Mouse (Mus musculus) limb, embryonic 12.5 days (tissue): Measurements from ENCODE around the gene Gpn1. TPM values are rescaled to one million over a fixed set of nuclear protein-coding genes. Genes with fewer than 3 reads are reported as not detected.

Experiments used
- ATAC-seq: fragments of 200-750 bp; cut with Nextera tagmentation; 2 replicates; pipeline ENCODE4 v1.8.0; 2017; ENCODE audit warnings: low read depth, moderate TSS enrichment; ENCODE audit not compliant: insufficient number of reproducible peaks, insufficient read depth, low FRiP score, low TSS enrichment
- H3K27ac ChIP-seq: fragments of 300-500 bp; sonication (generic); 2 replicates; pipeline ENCODE4 v1.5.1; 2016; ENCODE audit warnings: mild to moderate bottlenecking, moderate library complexity
- H3K27me3 ChIP-seq: fragments of 300-500 bp; sonication (generic); 2 replicates; pipeline ENCODE4 v1.6.1; 2016; ENCODE audit warnings: mild to moderate bottlenecking, moderate library complexity
- H3K36me3 ChIP-seq: fragments of 300-500 bp; sonication (generic); 2 replicates; pipeline ENCODE4 v1.6.1; 2016; ENCODE audit warnings: mild to moderate bottlenecking, moderate library complexity
- H3K4me1 ChIP-seq: fragments of 300-500 bp; sonication (generic); replicated peaks from 2 replicates; pipeline ENCODE4 v1.6.1; 2016
- H3K4me2 ChIP-seq: fragments of 300-500 bp; sonication (generic); 2 replicates; pipeline ENCODE4 v1.6.1; 2016; ENCODE audit warnings: mild to moderate bottlenecking, moderate library complexity
- H3K4me3 ChIP-seq: fragments of 300-500 bp; sonication (generic); replicated peaks from 2 replicates; pipeline ENCODE4 v1.5.1; 2016; ENCODE audit warnings: mild to moderate bottlenecking
- H3K9ac ChIP-seq: fragments of 300-500 bp; sonication (generic); replicated peaks from 2 replicates; pipeline ENCODE4 v1.6.1; 2016; ENCODE audit warnings: mild to moderate bottlenecking, moderate library complexity
- H3K9me3 ChIP-seq: fragments of 300-500 bp; sonication (generic); 2 replicates; pipeline ENCODE4 v1.6.1; 2016; ENCODE audit warnings: mild to moderate bottlenecking, moderate library complexity
- WGBS: fragments of 180-500 bp; shearing (Covaris S2); methylation state at CpG from one replicate; pipeline ENCODE4 v1.1.7; 2016; 5-methylcytosine and 5-hydroxymethylcytosine counted together
- polyA plus RNA-seq: library from polyadenylated mRNA; unstranded; fragments of >200 nt; fragmentation: Nextera tagmentation; extraction: Ambion mirVana; gene quantifications from 2 replicates; pipeline ENCODE4 v1.2.1, GENCODE M21; 2016

The Gpn1 gene
- 81.5 and 81.7 TPM in 2 replicates for polyA plus RNA-seq

GRCm38 (mm10) chr5:31494513-31495297 is at the start of gene Gpn1:
Gene Gpn1 (plus strand): TSS chr5:31494741.
- Histone ChIP-seq H3K36me3 (peaks cover 33% of the 10 kb centered on the region), H3K4me2 (peak within 1 kb of the TSS; percentile 83), H3K27ac (no peak within 1 kb of the TSS), H3K27me3 (no peaks in the 10 kb centered on the region), H3K9me3 (no peaks in the 10 kb centered on the region), H3K9ac (peak within 1 kb of the TSS; percentile 76), H3K4me3 (peak within 1 kb of the TSS; percentile 84), H3K4me1 (peaks cover 8% of the 10 kb centered on the region)
- ATAC-seq: peak; percentile 99
- under 1% methylated on average over 49 of the region's 49 CpGs for WGBS

- peaks cover 14% of the 10 kb centered on the region for H3K4me1 ChIP-seq
- no peaks in the 10 kb centered on the region for H3K36me3 ChIP-seq
- H3K27ac ChIP-seq: no peak overlapping the region
- no peaks in the 10 kb centered on the region for H3K27me3 ChIP-seq
- H3K9ac ChIP-seq: no peak overlapping the region
- 87% methylated on average over 2 of the region's 2 CpGs for WGBS
- no peaks in the 10 kb centered on the region for H3K9me3 ChIP-seq
- no peak overlapping the region for H3K4me3 ChIP-seq
- no peak overlapping the region for H3K4me2 ChIP-seq
- ATAC-seq: no peak
Observed at GRCm38 (mm10) chr5:31451336-31451735, 43.2 kb upstream of the Gpn1 start.

- Histone ChIP-seq H3K27me3 (no peaks in the 10 kb centered on the region), H3K4me3 (peak within 1 kb of the TSS; percentile 52), H3K27ac (no peak within 1 kb of the TSS), H3K9me3 (no peaks in the 10 kb centered on the region), H3K36me3 (no peaks in the 10 kb centered on the region), H3K9ac (peak within 1 kb of the TSS; percentile 70), H3K4me1 (peaks cover 14% of the 10 kb centered on the region), H3K4me2 (peak within 1 kb of the TSS; percentile 82)
- peak; percentile 99 for ATAC-seq
- 7% methylated on average over 23 of the region's 23 CpGs for WGBS
Observed at GRCm38 (mm10) chr5:31451878-31452561, 42.5 kb upstream of the Gpn1 start, which contains the start of gene Zfp512. Gene Zfp512 (plus strand): TSS chr5:31452431.

- no peaks in the 10 kb centered on the region for H3K27me3 ChIP-seq
- H3K4me3 ChIP-seq: peak overlapping the region; percentile 52
- peak overlapping the region; percentile 70 for H3K9ac ChIP-seq
- peaks cover 14% of the 10 kb centered on the region for H3K4me1 ChIP-seq
- ATAC-seq: no peak
- H3K4me2 ChIP-seq: peak overlapping the region; percentile 82
- 0 out of 2 replicates have a peak, but pooled peaks cover 2% of the 10 kb centered on the region for H3K36me3 ChIP-seq
- WGBS: 0% methylated on average over 11 of the region's 11 CpGs
- no peaks in the 10 kb centered on the region for H3K9me3 ChIP-seq
- H3K27ac ChIP-seq: no peak overlapping the region
Observed at GRCm38 (mm10) chr5:31452562-31452878, 42.0 kb upstream of the Gpn1 start.

GRCm38 (mm10) chr5:31452886-31453410 is 41.6 kb upstream of the Gpn1 start:
- no peak overlapping the region for H3K27ac ChIP-seq
- H3K36me3 ChIP-seq: 0 out of 2 replicates have a peak, but pooled peaks cover 2% of the 10 kb centered on the region
- no peak for ATAC-seq
- H3K9me3 ChIP-seq: no peaks in the 10 kb centered on the region
- 16% methylated on average over 7 of the region's 7 CpGs for WGBS
- peak overlapping the region; percentile 82 for H3K4me2 ChIP-seq
- H3K27me3 ChIP-seq: no peaks in the 10 kb centered on the region
- peak overlapping the region; percentile 52 for H3K4me3 ChIP-seq
- H3K4me1 ChIP-seq: peaks cover 14% of the 10 kb centered on the region
- H3K9ac ChIP-seq: peak overlapping the region; percentile 70

- no peak overlapping the region for H3K27ac ChIP-seq
- H3K4me2 ChIP-seq: no peak overlapping the region
- ATAC-seq: no peak
- no peak overlapping the region for H3K9ac ChIP-seq
- peaks cover 78% of the 10 kb centered on the region for H3K36me3 ChIP-seq
- no peaks in the 10 kb centered on the region for H3K9me3 ChIP-seq
- 93% methylated on average over 3 of the region's 3 CpGs for WGBS
- no peaks in the 10 kb centered on the region for H3K27me3 ChIP-seq
- H3K4me1 ChIP-seq: no peaks in the 10 kb centered on the region
- H3K4me3 ChIP-seq: no peak overlapping the region
Observed at GRCm38 (mm10) chr5:31467798-31468197, 26.7 kb upstream of the Gpn1 start.

- H3K4me2 ChIP-seq: no peak overlapping the region
- WGBS: 91% methylated on average over 6 of the region's 6 CpGs
- H3K9ac ChIP-seq: no peak overlapping the region
- no peaks in the 10 kb centered on the region for H3K27me3 ChIP-seq
- no peak for ATAC-seq
- H3K9me3 ChIP-seq: no peaks in the 10 kb centered on the region
- H3K27ac ChIP-seq: no peak overlapping the region
- H3K36me3 ChIP-seq: peaks cover 95% of the 10 kb centered on the region
- H3K4me3 ChIP-seq: no peak overlapping the region
- H3K4me1 ChIP-seq: no peaks in the 10 kb centered on the region
Observed at GRCm38 (mm10) chr5:31469711-31470110, 24.8 kb upstream of the Gpn1 start.

GRCm38 (mm10) chr5:31470334-31470733 is 24.2 kb upstream of the Gpn1 start:
- Histone ChIP-seq H3K4me2 (no peak overlapping the region), H3K27me3 (no peaks in the 10 kb centered on the region), H3K4me1 (no peaks in the 10 kb centered on the region), H3K9me3 (no peaks in the 10 kb centered on the region), H3K36me3 (peaks cover 96% of the 10 kb centered on the region), H3K27ac (no peak overlapping the region), H3K9ac (no peak overlapping the region), H3K4me3 (no peak overlapping the region)
- 76% methylated on average over 7 of the region's 7 CpGs for WGBS
- ATAC-seq: no peak

- H3K4me3 ChIP-seq: no peak overlapping the region
- 94% methylated on average over 4 of the region's 4 CpGs for WGBS
- no peak overlapping the region for H3K9ac ChIP-seq
- no peak overlapping the region for H3K27ac ChIP-seq
- H3K27me3 ChIP-seq: no peaks in the 10 kb centered on the region
- no peak for ATAC-seq
- H3K36me3 ChIP-seq: peaks cover 81% of the 10 kb centered on the region
- H3K9me3 ChIP-seq: no peaks in the 10 kb centered on the region
- no peak overlapping the region for H3K4me2 ChIP-seq
- no peaks in the 10 kb centered on the region for H3K4me1 ChIP-seq
Observed at GRCm38 (mm10) chr5:31480536-31480935, 14.0 kb upstream of the Gpn1 start.

- H3K4me1 ChIP-seq: no peaks in the 10 kb centered on the region
- 95% methylated on average over 3 of the region's 3 CpGs for WGBS
- no peak within 1 kb of the TSS for H3K27ac ChIP-seq
Observed at GRCm38 (mm10) chr5:31485440-31485839, 9.1 kb upstream of the Gpn1 start, which contains the start of gene 4930548H24Rik. Gene 4930548H24Rik (plus strand): TSS chr5:31485740.

GRCm38 (mm10) chr5:31487889-31488288 is 6.7 kb upstream of the Gpn1 start:
- H3K27me3 ChIP-seq: no peaks in the 10 kb centered on the region

More at GRCm38 (mm10) chr5:31485440-31485839, 9.1 kb upstream of the Gpn1 start, which contains the start of gene 4930548H24Rik:
- no peak within 1 kb of the TSS for H3K4me2 ChIP-seq
- no peaks in the 10 kb centered on the region for H3K27me3 ChIP-seq
- no peak for ATAC-seq
- no peaks in the 10 kb centered on the region for H3K9me3 ChIP-seq
- H3K9ac ChIP-seq: no peak within 1 kb of the TSS
- peaks cover 33% of the 10 kb centered on the region for H3K36me3 ChIP-seq
- no peak within 1 kb of the TSS for H3K4me3 ChIP-seq

More at GRCm38 (mm10) chr5:31487889-31488288, 6.7 kb upstream of the Gpn1 start:
- no peak for ATAC-seq
- Histone ChIP-seq H3K27ac (no peak overlapping the region), H3K36me3 (peaks cover 9% of the 10 kb centered on the region), H3K4me1 (no peaks in the 10 kb centered on the region), H3K4me2 (no peak overlapping the region), H3K9me3 (no peaks in the 10 kb centered on the region), H3K4me3 (no peak overlapping the region), H3K9ac (no peak overlapping the region)
- 92% methylated on average over 3 of the region's 3 CpGs for WGBS
